Mouse (Mus musculus) megakaryocyte-erythroid progenitor cell, adult 5-6 weeks (primary cell): ENCODE measurements around the gene Zfp369. TPM values are rescaled to one million over a fixed set of nuclear protein-coding genes. Genes with fewer than 3 reads are reported as not detected.
"Not testable (repeated sequence)": the region's sequence is repeated elsewhere in the genome, so short reads cannot be mapped to it uniquely, and the experiment has no call there.

Experiments used
- ATAC-seq: replicated peaks from 2 replicates; pipeline ENCODE4 v1.8.0; 2016; ENCODE audit warnings: mild to moderate bottlenecking, inconsistent platforms; ENCODE audit not compliant: severe bottlenecking, poor library complexity, low FRiP score, low TSS enrichment
- total RNA-seq, 2 experiments: library from RNA; stranded (forward) in 1 of 2; stranded (reverse) in 1 of 2; fragments of 200-1000, 215-1000 nt in 1 of 2; fragments of >200 nt in 1 of 2; fragmentation: Nextera tagmentation in 1 of 2; gene quantifications; 2 replicates each; pipeline ENCODE4 v1.2.3; 2014 to 2017

The Zfp369 gene
- 51.4 and 57.7 TPM in 2 replicates for total RNA-seq (2014; fragmentation: Nextera tagmentation)
- total RNA-seq (2017), result 50.6 and 60.0 TPM in 2 replicates

DNA sequence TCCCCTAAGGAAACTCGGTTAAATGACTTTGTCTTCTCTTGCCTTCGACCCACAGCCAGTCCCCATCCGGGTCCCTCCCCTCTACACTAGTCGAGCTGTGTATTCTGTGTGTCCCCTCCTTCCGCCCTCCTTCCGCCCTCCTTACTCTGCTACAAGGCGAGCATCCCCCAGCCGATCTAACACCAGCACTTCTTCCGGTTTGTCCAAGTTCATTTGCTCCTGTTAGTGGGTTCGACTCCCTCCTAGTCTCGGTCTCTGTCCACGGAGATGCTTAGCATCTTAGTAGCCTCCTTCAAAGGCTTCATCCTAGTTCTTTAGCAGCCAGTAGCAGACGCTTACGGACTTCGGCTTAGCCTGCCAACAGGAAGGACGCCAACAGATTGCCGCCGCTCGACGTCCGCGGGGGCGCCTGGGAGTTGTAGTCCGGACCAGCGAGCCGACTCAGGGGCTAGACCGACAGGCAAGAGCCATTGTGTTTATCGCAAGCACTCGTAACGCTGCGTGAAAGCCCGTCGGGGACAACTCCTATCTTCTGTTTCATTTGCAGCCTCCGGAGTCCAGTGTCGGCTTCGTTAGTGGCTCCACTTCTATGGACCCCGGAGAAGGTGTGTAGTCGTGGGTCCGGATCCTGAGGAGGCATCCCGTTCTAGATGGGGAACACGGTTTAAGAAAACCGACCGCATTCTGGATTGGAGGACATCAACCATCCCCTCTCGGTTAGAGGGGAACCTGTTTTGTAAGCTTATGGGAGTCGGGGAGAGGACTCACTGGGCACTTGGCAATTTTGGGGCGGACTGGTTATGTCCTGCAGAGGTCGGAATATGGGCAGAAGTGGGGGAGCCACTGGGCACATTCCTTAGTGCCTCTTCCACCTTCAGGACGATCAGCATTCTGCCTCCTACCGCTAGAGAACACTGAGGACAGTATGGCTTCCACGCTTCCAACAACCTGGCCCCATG lies at the start of gene Zfp369:
Gene Zfp369, plus strand, starts transcription at position 432 of the 959 bp plus-strand sequence.
- peak; percentile 98 for ATAC-seq

DNA sequence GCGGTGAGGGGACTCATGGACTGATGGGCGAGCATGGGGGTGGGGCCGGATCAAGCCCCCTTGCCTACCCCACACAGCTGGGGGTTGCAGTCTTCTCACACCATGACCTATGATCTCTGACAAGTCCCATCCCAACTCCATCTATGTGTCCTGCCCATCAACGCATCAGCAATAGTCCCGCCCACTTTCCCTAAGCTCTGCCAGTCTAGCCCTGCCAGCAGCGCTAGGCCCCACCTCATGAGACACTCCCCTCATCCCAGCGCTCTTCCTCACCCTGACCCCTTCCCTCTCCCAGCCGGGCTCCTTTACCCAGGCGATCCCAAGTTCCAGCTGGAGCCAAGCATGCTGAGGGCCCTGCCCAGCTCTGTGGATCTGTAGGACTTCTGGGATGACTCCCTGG lies 41.4 kb upstream of the Zfp369 start:
- ATAC-seq, result no peak

DNA sequence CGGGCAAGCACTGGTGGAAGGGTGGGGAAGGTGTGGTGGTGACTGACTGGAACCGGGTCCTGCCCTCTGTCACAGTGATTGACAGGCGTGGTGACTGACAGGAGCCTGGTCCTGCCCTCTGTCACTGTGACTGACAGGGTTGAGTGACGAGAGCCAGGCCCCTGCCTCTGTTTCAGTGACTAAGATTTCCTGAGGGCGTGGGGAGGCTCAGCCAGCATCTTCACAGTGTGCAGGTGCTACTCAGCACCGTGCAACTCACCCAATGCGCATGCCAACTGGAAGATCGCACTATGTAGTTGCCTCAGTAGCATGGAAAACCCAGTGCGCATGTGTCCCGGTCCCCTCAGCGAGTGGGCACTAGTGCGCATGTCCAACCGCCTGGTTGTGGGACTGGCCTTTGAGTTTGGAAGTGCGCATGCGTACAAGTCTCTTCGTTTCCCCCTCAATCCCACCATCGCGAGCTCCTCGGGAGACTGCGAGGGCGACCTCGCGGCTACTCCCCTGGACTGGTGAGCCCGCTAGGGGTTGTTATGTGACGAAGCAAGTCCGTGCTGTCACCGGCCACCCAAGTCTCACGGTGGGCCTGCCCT lies 38.0 kb upstream of the Zfp369 start:
- peak; percentile 76 for ATAC-seq

DNA sequence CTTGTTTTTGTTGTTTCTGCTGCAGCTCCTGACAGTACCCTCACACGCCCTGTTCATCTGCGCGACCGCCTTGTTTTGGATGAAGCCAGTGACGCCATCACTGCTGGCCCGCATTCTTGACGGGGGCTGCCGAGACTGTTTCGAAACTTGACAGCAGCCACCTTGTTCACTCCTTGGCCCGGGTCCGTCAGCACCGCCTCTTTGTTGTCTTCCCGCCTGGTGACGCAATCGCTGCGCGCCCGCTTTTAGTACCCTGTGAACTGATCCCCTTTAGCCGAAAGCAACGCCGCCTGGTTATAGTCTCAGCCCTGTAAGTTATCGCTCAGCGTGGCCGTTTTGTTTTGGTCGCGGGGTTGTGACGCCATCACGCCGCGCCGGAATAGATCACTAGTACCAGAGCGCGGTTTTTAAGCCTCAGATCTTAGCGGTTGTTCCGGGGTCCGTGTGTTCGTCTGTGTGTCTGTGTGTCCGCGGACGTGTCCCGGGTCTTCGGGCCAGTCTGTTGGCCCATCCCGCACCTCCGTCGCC lies 37.5 kb upstream of the Zfp369 start:
- peak; percentile 76 for ATAC-seq

DNA sequence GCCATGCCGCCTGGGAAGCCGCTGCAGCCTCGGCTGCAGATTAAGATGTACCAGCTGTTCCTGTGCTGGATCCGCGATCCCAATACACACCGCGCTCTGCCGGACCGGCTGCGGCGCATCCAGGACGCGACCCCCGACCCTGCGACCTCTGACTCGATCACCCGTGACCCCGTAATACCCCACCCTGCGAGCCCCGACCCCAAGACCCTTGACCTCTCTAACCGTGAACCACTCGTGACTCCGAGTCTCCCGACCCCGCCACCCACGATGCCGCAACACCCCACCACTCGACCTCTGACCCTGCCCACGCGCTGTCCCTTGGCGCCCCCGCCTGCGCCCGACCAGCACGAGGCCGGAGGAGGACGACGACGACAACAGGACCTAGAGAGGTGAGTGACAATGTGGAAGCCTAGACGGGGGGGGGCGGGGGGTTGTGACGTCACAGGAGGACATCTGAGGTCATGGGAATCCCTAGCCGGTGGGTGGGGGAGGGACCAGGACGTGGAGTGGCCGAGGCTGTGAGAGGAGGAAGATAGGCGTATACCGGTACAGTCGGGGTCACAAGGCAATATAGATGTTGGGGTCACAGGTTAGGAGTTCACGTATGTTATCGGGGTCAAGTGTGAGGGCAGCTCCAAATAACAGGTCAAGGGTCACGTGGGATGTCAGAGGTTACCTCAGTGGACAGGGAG lies 36.8 kb upstream of the Zfp369 start:
- peak; percentile 27 for ATAC-seq

DNA sequence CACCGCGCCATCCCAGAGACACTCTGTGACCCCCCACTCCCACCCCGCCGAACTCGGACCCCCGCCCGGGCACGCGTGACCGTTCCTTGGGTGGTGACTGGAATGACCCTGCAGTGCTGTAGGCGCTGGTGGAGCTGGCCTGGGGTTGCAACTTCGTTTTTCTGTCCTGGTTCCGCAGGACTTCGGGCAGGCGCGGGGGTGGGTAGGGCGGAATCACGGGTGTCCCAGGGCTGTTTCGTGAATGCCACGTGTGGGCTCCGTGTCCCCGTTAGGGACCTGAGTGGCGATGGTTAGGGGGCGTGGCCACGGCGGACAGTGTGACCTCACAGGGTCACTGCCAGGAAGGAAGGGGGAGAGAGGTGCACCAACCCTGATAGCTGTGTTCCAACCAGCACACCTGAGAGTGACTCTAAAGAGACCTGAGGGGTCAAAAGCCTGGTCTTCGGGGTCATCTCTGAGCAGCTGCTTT lies 36.3 kb upstream of the Zfp369 start:
- no peak for ATAC-seq

DNA sequence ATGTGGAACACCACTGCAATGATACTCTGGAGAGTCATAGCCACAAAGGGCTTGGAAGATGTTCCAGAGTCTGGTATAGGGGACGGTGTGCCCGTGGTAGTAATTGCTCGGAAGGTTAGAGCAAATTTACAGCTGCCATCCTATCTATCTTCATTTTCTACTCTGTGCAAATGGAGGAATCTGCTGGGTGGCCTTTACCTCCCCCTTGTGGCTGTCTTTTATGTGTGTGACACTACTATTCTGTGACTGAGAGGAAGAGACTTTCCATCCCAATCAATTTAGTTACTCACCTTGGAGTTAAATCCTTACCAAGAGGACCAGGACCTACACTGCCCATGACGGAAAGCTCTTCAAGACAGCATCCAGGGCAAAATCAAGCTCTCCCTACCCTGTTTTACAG lies 35.3 kb upstream of the Zfp369 start:
- no peak for ATAC-seq

DNA sequence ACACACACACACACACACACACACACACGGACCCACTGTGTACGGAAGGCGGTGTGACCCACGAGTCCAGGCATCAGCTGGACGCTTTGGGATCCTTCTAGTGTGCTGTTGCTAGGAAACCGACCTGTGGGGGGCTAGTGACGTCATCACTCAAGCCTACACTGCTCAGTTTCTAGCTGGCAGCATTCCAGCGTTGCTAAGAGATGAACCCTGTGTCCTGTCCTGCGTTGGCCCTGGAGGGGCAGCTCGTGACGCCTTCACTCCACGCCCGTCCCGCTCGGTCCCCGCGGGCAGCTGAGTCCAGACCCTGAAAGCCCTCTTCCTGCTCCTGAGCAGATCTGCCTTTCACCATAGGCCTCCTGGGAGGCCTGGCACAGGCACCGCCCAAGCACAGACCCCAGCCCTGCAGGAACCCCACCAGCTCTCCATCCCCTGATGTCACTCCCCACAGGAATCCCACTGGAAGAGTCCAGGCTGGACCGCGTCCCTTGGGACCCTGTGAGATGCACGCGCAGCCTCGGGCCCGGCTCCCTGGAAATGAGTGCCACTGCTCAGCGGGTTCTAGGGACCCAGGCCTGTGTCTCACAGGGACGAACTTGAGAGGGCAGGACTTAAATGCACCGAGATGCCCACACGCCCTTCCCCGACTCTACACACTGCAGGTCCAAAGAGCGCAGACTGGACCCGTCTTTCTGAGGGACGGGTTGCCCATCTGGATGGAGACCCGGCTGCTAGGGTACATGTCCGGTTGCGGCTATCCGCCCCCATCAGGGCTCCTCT lies 20.2 kb upstream of the Zfp369 start:
- ATAC-seq, result peak; percentile 35; the same call in 1 of the 2 replicates

DNA sequence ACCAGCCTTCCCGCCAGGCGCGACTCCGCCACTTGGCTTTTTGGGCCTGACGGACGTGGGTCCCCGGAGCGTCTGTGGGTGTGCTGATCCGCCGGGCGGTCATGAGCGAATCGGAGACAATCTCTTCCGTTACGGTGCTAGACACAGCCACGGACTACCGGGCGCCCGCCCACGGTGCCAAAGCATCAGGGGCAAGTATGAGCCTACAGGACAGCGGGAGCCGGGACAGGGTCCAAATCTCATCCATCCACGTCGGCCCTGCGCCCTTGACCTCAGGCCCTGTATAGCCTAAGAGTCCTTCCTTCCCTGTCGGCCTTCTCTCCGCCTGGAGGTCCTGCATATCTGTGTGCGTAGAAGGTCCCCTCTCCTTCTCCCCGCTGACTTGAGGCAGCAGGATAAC lies 19.4 kb upstream of the Zfp369 start, which contains the start of gene Gm10775:
Gene Gm10775, plus strand, starts transcription at position 301 of the 400 bp plus-strand sequence.
- no peak for ATAC-seq

DNA sequence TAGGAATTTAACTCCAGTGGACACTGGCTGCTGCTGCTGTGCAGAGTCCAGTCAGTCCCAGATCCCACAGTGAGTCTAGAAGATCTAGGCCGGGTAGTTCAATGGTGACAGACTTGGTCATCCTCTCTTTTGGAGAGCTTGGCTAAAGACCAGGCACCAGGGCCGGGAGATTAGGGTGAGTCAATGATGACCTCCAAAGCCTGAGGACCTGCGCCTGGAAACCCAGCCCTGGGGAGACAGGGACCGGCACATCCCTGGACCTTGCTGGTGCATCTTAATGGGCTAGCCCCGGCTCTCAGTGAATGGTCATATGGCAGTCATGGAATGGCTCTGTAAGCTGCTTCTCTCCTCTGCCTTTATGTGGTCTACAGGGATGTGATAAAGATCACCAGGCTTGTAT lies 16.5 kb upstream of the Zfp369 start:
- ATAC-seq, result no peak

DNA sequence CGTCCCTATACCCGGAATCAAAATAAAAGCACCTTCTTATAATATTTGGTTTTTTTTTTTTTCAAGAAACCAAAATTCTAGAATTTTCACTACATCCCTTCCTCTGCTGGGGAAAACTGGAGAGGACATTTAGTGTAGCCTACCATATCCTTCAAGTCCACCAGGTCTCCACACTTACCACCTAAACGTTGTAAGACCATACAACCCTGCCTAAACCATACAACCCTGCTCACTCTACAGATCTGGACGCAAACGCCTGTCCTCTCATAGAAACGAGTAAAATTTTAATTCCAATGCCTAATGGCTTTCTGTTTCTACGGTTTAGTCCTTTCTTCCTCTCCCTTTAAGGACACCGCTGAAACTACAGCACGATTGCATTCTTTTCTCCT lies 626 bp upstream of the Zfp369 start:
- peak; percentile 18 for ATAC-seq

DNA sequence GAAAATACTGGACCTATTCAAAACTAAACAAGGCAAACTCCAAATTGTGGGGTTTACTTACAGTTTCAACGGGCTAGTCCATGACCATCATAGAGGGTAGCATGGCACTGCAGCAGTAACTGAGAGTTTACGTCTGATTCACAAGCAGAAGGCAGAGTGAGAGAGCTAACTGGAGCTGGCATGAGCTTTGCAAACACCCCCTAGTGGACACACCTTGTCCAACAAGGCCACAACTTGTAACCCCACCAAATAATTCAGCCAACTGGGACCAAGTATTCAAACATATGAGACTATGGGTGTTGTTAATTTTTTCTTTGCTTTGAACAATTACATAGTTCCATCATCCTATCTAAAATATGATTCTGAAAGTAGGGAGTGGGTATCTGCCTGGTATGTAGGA lies 8.2 kb downstream of the Zfp369 start:
- ATAC-seq, result peak; percentile 61

DNA sequence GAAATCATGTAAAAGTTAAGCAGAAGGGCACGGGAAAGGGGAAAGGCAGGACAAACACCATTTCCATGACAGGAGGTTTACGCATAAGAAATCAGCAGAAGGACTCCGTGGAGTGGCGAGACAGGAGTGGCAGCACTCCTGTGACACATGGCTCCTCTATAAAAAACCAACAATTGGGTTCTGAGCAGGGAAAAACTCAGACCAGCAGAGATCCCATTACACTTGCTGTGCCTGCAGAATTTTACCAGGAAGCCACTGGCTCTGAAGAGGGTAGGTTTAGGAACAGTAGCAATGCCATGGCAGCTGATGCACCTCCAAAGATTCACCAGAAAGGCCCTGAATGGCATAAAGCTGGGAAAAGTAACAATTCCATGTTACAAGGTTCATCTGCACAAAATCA lies 17.7 kb downstream of the Zfp369 start:
- ATAC-seq, result no peak

DNA sequence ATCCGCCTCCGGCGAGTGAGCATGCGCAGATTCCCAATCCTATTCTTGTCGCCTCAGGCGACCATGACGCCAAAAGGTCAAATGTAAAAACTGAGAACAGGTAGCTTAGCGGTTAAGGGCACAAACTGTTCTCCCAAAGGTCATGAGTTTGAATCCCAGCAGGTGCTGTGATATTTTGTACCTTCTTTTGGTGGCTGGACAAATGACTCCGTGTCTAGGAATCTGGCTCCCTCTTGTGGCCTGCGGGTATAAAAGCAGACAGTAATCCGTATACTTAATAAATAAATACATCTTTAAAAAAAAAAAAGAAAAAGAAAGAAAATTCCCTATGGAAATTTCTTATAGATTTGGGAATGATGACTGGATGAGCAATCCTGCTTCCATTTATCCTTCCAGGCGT lies 32.2 kb downstream of the Zfp369 start:
- not testable (repeated sequence) for ATAC-seq

DNA sequence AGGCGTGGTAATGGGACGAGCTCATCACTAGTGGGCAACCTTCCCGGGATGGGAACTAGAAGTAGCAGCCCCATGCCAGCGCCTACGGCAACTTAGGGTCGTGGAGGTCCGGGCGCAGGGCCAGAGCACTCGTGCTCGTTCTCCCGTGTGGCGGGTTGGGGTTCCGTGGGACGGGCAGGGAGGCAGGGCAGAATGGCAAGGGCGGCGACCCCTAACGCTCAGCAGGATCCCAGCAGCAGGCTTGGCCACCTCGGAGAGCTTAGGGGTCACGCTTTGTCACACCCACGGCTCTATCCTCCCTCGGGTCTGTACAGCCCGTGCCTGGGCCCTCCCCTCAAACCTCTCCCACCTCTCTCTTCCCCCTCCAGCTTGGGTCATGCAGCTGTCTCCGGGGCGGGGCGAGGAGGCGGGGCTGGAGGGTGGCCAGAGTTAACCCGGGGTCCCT lies 32.7 kb downstream of the Zfp369 start:
- peak; percentile 34; the same call in 1 of the 2 replicates for ATAC-seq

DNA sequence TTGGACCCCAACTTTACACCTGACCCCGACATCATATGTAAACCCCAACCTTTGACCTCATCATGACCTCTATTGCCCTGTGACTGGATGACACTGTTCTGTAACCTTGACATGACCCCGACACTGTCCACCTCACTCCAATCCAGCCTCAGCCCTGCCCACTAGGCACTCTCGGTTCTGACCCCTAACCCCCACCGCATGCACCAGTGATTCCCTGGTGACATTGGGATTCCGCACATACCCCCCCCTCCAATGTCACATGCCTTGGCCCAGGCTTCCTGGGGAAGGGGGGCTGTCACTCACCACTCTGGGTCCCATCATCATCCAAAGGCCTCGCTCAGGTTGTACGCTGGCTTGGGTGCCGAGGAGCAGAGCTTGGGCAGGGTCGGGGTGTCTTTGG lies 33.2 kb downstream of the Zfp369 start:
- no peak for ATAC-seq

DNA sequence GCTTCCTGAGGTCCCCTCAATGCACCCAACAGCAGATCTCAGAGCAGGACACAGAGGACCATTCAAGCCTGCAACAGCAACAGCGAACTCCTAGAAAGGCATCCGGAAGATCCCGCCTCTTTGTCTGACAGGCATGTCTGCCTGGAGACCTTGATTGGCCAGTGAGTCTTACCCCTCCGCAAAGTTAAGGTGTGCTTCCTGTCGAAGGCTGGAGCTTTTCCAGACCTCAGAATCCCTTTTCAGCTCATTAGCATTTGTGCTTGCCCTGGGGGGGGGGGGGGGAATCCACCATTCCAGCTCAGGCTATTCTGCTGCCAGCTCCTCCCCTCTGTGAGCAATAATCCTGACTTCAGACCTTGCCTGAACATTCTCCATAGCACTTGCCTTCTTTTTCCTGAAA lies 69.9 kb downstream of the Zfp369 start:
- ATAC-seq, result not testable (repeated sequence)

DNA sequence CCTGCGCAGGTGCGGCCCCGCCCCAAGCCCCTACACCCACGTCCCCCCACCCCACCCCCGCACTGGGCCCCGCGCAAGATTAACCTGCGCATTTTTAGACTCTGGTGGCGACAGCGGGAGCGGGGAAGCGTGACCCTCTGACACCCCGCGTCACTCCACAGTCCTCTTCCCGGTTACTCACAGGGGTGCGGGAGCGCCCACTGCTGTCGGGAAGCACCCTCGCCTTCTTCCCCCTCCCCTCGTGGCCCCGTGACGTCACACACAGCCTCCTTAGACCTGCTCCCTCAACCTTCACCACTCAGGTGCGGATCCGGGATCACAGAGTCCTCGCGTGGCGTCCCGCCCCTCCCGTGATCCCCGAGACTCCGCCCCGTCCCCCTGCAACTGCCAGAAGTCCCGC lies 73.2 kb downstream of the Zfp369 start:
- not testable (repeated sequence) for ATAC-seq
